Mouse (Mus musculus) adrenal gland, postnatal 36 days (tissue): Measurements from ENCODE around the gene Herpud1. TPM values are rescaled to one million over a fixed set of nuclear protein-coding genes. Genes with fewer than 3 reads are reported as not detected.
A peak's percentile ranks its signal among the peaks of the same experiment; 100 is the strongest.

Source experiments
- DNase-seq, 2 experiments: peaks; one replicate each; pipeline ENCODE4 v3.0.0; 2021; ENCODE audit warnings: mixed read lengths in 1 of 2
- total RNA-seq, 2 experiments: library from RNA; stranded (reverse); gene quantifications; 2 replicates each; pipeline ENCODE4 v1.2.3; 2021

Herpud1 gene
- total RNA-seq, 2 experiments from 2014 or later: 109 to 110 TPM

DNA sequence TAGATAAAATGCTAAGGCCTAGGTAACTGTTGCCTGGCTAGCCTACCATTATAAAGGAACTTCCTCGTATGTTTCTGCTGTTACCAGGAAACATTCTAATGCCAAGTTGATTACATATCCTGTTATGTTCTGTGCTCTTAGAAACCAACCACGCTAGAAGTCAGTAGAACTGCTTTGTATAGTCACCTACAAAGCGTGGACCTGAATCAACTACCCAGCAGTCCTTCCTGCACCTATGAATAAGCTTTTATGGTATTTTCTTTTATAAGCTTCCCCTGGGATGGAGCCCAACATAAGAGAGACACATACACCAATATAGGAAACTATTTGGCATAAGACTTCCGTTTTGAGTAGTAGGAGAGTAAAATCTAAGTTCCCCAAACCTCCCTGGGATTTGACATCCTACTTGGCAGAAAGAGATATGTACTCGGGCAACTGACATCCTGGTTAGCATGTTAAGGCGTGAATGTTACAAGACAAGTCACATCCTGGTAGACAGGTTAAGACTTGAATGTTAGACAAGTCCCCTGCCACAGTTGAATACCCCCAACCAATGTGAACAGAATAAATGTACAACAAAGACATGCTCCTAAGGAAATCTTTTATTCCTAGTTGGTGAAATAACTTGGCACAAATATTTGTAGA lies 13.2 kb upstream of the Herpud1 start:
- DNase-seq: no peak

- no peak for DNase-seq
These were observed 10.7 kb upstream of the Herpud1 start for GRCm38 (mm10) chr8:94375551-94375991.

DNA sequence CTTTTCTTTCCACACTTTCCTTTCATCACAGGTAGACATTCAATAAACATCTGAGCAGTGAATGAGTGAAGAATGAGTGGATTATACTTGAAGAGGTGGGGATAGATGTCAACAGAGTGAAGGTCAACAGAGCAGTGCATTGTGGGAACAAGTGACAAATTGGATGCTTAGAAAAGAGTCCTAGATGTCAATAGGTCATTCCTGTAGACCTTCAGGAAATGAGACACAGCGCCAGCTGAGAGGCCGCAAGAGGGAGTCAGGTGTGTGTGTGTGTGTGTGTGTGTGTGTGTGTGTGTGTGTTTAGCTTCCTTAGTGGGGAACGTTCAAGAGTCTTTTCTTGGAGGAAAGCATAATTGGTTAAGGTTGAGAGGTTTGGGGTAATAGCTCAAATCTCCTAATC lies 10.1 kb upstream of the Herpud1 start:
- DNase-seq: no peak

DNA sequence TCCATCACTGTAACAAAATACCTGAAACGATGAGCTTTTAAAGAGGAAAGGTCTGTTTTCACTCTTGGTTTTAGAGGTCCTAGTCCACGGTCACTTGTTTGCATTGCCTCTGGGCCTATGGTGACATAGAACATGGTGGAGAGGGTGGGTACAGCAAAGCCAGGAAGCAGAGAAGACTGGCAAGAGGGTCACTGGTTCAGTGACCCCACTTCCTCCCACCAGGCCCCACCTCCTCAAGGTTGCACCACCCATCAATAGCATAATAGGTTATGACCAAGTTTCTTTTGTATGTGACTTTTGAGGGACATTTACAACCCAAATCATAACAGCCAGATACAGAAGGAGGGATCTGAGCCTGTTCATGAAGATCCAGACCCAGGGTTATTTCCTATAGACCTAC lies 9.7 kb upstream of the Herpud1 start:
- DNase-seq: no peak

- DNase-seq: no peak
These were observed 9.2 kb upstream of the Herpud1 start for GRCm38 (mm10) chr8:94377031-94377430.

DNA sequence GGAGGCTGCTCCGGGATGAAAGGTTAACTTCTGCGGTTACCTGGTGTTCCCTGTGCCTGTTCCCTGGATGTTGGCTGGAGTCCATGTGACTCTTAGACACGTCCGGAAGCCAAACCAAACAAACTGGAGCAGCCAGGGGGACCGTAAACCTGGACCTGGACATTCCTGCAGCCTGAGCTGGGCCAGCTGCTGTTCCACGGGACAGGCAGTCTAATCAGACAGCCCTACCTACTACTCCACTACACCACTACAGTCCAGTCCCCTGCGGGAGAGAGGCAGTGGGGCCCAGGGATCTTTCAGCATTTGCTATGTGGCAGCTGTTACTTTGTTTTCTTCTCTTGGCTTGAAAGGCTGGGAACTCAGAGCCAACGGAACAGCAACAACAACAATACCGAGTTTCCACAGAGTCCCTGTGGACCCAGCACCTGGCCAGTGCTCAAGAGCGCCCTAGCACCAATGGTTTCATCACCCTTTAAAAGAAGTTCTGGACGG lies 8.5 kb upstream of the Herpud1 start:
- DNase-seq: peak in 1 of 2 experiments; percentile 56

GRCm38 (mm10) chr8:94378763-94379415 lies 7.3 kb upstream of the Herpud1 start:
- no peak for DNase-seq

DNA sequence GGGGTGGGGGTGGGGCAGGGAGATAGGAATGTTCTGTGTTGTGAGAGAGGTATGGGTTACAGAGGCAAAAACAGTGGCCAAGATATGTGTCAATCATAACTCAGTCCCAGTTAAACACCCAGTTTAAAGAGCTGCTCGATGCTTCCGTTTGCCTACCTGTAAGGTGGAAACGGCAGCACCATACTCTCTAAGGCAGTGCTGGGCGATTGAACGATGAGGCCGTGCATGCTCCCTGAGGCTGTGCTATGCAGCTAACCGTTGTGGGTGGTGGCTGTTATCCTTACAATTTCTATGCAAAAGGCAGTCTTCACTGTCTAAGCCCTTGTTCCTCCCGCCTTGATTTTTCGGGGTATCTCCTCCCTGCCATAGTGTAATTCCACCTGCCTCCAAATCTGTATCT lies 6.6 kb upstream of the Herpud1 start:
- DNase-seq: no peak

- no peak for DNase-seq
These were observed 2.1 kb upstream of the Herpud1 start for GRCm38 (mm10) chr8:94384166-94384565.

- no peak for DNase-seq
These were observed 578 bp upstream of the Herpud1 start for GRCm38 (mm10) chr8:94385506-94386213.

- DNase-seq: peak; percentile 90 to 92
These were observed 918 bp downstream of the Herpud1 start for GRCm38 (mm10) chr8:94387027-94387684.

- no peak for DNase-seq
These were observed 1.5 kb downstream of the Herpud1 start for GRCm38 (mm10) chr8:94387785-94388184.

- no peak for DNase-seq
These were observed 3.3 kb downstream of the Herpud1 start for GRCm38 (mm10) chr8:94389531-94389930.

DNA sequence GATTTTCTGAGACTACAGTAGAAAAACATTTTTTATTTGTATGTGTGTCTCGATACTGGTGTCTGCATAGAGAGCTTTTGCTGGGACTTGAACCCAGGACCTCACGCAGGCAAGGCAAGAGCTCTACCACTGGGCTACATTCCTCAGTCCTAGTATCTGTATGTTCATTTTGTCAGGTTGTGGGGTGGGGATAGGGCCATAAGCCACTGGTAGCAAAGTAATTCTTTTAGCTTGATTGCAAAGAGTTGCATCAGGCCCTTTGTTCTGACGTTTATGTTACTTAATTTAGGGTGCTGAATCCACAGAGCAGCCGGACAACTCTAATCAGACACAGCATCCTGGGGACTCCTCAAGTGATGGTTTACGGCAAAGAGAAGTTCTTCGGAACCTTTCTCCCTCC lies 4.2 kb downstream of the Herpud1 start:
- no peak for DNase-seq

- no peak for DNase-seq
These were observed 4.7 kb downstream of the Herpud1 start for GRCm38 (mm10) chr8:94390910-94391309.

GRCm38 (mm10) chr8:94392147-94392546 lies 5.9 kb downstream of the Herpud1 start:
- DNase-seq: peak; percentile 42 to 56

DNA sequence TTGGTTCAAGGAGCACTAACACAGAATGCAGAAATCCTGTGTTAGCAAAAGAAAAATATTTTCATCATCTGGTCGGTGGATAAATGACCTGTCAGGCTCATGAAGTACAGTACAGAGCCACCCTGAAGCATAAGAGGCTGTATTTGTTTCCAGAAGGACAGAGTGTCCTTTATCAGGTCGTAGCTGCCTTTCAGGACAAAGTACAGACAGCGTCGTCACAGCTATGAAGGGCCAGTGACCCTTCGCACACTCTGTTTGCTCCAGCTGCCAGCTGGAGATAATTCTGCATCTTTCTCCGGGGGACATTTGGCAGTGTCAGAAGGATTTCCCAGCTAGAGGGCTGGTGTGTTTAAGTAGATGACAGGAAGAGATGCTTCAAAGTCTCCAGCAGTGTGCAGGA lies 6.4 kb downstream of the Herpud1 start:
- DNase-seq: no peak

DNA sequence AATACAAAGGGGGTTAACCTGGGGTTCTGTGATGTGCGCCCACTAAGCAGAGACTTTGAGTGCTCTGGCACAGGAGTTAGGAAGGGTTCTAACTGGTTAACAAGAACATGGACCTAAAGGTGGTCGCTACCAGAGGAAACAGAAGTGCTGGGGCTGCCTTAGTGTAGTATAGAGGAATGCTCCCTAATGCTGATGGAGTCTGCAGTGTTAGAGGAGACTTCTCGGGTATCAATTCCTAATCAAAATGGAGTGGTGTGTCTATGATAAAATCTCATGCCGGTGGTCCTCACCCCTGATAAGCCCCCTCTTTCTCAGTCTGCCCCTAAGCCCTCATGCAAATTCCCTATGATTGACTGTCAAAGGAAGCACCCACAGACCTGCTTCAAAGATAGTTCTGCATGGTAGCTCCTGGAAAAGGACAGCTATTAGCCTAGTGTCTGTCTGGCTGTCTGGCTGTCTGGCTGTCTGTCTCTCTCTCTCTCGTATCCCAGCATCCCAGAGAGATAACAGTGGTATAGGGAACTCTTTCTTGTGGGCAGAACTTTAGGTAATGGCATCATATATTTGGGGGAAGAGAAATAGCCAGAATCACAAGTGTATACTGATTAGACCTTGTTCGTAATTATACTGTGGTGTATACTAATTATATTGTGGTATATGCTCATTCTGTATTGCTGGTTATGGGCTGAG lies 9.8 kb downstream of the Herpud1 start:
- no peak for DNase-seq

DNA sequence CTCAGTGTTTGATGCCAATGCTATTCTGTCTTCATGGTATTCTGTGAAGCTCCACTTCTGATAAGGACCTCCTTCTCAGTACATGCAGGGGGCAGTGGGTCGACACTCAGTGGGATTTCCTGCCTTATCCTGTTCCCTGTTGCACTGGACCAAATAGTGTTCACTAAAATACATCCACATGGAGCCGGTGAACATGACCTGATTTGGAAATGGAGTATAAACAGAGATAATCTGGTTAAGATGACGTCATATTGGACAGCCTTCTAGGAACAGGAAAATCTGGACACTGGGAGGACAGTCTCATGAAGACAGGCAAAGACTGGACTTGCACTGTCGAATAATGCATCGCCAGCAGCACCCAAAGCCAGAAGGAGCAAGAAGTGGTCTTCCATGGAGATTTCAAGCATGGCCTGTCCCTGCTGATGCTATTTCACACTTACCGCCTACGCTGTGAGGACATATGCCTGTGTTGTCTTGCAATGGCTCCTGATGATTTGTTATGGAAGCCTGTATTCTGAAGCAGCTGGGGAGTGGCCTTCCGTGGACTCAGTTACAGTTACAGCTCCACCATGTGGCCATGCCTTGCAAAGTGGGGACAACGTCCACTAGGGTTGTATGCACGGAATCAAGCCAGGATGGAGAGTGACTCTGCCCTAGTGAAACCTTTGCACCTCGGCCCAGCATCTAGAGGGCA lies 10.9 kb downstream of the Herpud1 start:
- DNase-seq: peak; percentile 65 to 73

- DNase-seq: no peak
These were observed 12.3 kb downstream of the Herpud1 start for GRCm38 (mm10) chr8:94398587-94398986.

DNA sequence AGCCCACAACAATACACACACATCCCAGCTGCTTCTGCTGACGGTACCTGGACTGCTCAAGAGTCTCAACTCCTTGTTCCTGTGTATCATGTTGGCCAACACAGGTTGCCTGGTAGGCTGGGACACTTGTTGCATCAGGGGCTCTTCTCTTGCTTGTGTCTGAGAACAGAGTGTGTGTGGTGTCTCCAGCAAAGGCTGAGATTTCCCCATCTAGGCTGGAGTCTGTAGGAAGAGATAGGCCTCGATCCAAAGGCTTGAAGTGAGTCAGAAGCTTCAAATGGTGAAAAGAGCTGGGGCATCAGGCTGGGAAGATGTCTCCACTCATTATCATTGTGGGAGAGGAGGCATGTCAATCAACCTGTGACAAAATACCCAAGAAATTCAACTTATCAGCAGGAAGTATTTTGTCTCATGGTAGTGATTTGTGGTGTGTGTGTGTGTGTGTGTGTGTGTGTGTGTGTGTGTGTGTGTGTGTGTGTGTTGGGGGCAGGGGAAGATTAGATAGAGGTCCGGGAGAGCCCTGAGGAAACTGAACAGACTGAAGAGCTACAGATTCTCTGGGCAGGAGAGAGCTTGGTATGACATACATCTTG lies 13.2 kb downstream of the Herpud1 start:
- DNase-seq: no peak
